Comparison of ENCODE assay signal across 19 mouse cellular contexts in the genomic region with DNA sequence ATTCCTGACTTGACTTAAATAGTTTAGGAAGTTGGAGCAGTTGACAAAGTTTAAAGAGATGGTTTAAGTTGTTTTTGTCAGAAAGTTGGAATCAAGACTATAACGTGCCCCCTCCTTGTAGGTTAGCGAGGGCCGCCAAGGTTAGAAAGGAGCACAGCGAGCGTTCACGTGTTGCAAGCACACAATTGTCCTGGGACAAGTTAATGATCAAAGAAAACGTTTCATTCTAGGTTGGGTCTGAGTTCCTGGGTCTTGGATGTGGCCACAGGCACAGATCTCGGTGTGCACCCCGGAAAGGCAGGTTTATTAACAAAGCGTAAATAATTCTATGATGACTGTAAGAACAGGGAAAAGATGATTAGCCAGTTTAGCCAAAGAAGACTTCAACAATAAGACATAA.
"Had no signal": no experiment of that assay in that cellular context is flagged by ENCODE, and none has a peak within 500 bp of the region (broad histone marks: within the 10 kb centered on the region; RNA-seq: fewer than 3 reads in every experiment).

No protein-coding gene starts in this region.

- H3K27ac ChIP-seq: midbrain, embryonic 10.5 days; midbrain, embryonic 12.5 days; neural tube, embryonic 13.5 days; neural tube, embryonic 15.5 days had no signal

- H3K9ac ChIP-seq: lung, embryonic 14.5 days; midbrain, embryonic 12.5 days; neural tube, embryonic 13.5 days; neural tube, embryonic 15.5 days had no signal

- ATAC-seq: midbrain, embryonic 16.5 days had no signal

- H3K27me3 ChIP-seq: neural tube, embryonic 15.5 days had no signal

- H3K9me3 ChIP-seq: midbrain, embryonic 10.5 days; midbrain, embryonic 12.5 days; neural tube, embryonic 13.5 days; neural tube, embryonic 15.5 days had no signal

- DNase-seq: lung, adult 18-20 months; lung, embryonic 14.5 days; lung, postnatal 10 days; lung, postnatal 4 days; midbrain, embryonic 14.5 days; retina, postnatal 1 day; right cerebral cortex, adult 18-20 months; right cerebral cortex, postnatal 25 days; right cerebral cortex, postnatal 4 days; spleen, adult 18-20 months; thymus, adult 18-20 months; thymus, postnatal 14 days; thymus, postnatal 36 days had no signal

- H3K4me2 ChIP-seq: lung, embryonic 14.5 days; midbrain, embryonic 12.5 days; neural tube, embryonic 13.5 days; neural tube, embryonic 15.5 days had no signal

- H3K36me3 ChIP-seq: midbrain, embryonic 10.5 days; midbrain, embryonic 12.5 days; neural tube, embryonic 13.5 days; neural tube, embryonic 15.5 days had no signal

- H3K4me3 ChIP-seq: midbrain, embryonic 10.5 days; midbrain, embryonic 12.5 days; myocyte; neural tube, embryonic 13.5 days; neural tube, embryonic 15.5 days had no signal
